Mouse (Mus musculus) MEL (cell line): ENCODE results near the gene Clcn6. TPM values are rescaled to one million over a fixed set of nuclear protein-coding genes. Genes with fewer than 3 reads are reported as not detected.

Experiments used
- DNase-seq: peaks from one replicate; pipeline ENCODE4 v3.0.0; 2011; ENCODE audit warnings: low read depth, low spot score
- H3K27ac ChIP-seq: 2 replicates; pipeline ENCODE4 v1.5.1; 2012; ENCODE audit warnings: low read depth, mild to moderate bottlenecking, control low read depth, low read length, moderate library complexity; ENCODE audit not compliant: control insufficient read depth
- H3K27me3 ChIP-seq, 2 experiments: fragments of 150-350 bp in 1 of 2; sonication (generic) in 1 of 2; 2 replicates each; pipeline ENCODE4 v1.6.1; 2012; ENCODE audit warnings: low read length in 2 of 2, mild to moderate bottlenecking in 2 of 2, improper control_type of control experiment in 1 of 2, moderate library complexity in 1 of 2; ENCODE audit not compliant: insufficient read depth in 2 of 2, control insufficient read depth in 1 of 2
- H3K36me3 ChIP-seq, 2 experiments: 2 replicates each; pipeline ENCODE4 v1.6.1; 2012 to 2014; ENCODE audit warnings: low read length in 2 of 2, improper control_type of control experiment in 1 of 2, inconsistent platforms in 1 of 2, mild to moderate bottlenecking in 1 of 2; ENCODE audit not compliant: insufficient read depth in 2 of 2, control insufficient read depth in 1 of 2
- H3K4me1 ChIP-seq, 2 experiments: fragments of 150-350 bp in 1 of 2; sonication (generic) in 1 of 2; 2 replicates each; pipeline ENCODE4 v1.6.1; 2012; ENCODE audit warnings: low read length in 2 of 2, improper control_type of control experiment in 1 of 2, mild to moderate bottlenecking in 1 of 2; ENCODE audit not compliant: insufficient read depth in 2 of 2, control insufficient read depth in 1 of 2
- H3K4me3 ChIP-seq, 2 experiments: fragments of 150-350 bp in 1 of 2; sonication (generic) in 1 of 2; 2 replicates each; pipeline ENCODE4 v1.5.1; 2012; ENCODE audit warnings: low read depth in 2 of 2, low read length in 2 of 2, mild to moderate bottlenecking in 2 of 2, moderate library complexity in 2 of 2, control low read depth in 1 of 2, improper control_type of control experiment in 1 of 2; ENCODE audit not compliant: control insufficient read depth in 1 of 2, insufficient read depth in 1 of 2
- H3K79me2 ChIP-seq: 2 replicates; pipeline ENCODE4 v1.6.1; 2012; ENCODE audit warnings: mild to moderate bottlenecking, low read length, moderate library complexity; ENCODE audit not compliant: control insufficient read depth, poor library complexity, insufficient read depth
- H3K9ac ChIP-seq: 2 replicates; pipeline ENCODE4 v1.6.1; 2012; ENCODE audit warnings: low read depth, mild to moderate bottlenecking, control low read depth, low read length, moderate library complexity; ENCODE audit not compliant: control insufficient read depth, poor library complexity, severe bottlenecking
- H3K9me3 ChIP-seq: fragments of 150-350 bp; sonication (generic); replicated peaks from 2 replicates; pipeline ENCODE4 v1.6.1; 2012; ENCODE audit warnings: mild to moderate bottlenecking, low read length, improper control_type of control experiment, moderate library complexity; ENCODE audit not compliant: insufficient read depth
- CHD1 ChIP-seq: IDR thresholded peaks from 2 replicates; pipeline ENCODE4 v1.6.1; 2012; ENCODE audit warnings: low read depth, mild to moderate bottlenecking, inconsistent platforms, low read length, improper control_type of control experiment
- E2F4 ChIP-seq: IDR thresholded peaks from 2 replicates; pipeline ENCODE4 v1.6.1; 2011; ENCODE audit warnings: low read depth, low read length, improper control_type of control experiment, borderline replicate concordance
- HCFC1 ChIP-seq: IDR thresholded peaks from 2 replicates; pipeline ENCODE4 v1.6.1; 2012; ENCODE audit warnings: low read depth, mild to moderate bottlenecking, inconsistent platforms, low read length, improper control_type of control experiment, moderate library complexity
- JUND ChIP-seq: IDR thresholded peaks from 2 replicates; pipeline ENCODE4 v1.6.1; 2011; ENCODE audit warnings: low read depth, mild to moderate bottlenecking, improper control_type of control experiment, low read length
- MAFK ChIP-seq: IDR thresholded peaks from 2 replicates; pipeline ENCODE4 v1.6.1; 2011; ENCODE audit warnings: low read depth, mild to moderate bottlenecking, low read length, improper control_type of control experiment, borderline replicate concordance
- MAZ ChIP-seq: IDR thresholded peaks from 2 replicates; pipeline ENCODE4 v1.6.1; 2012; ENCODE audit warnings: low read depth, mild to moderate bottlenecking, inconsistent platforms, low read length, improper control_type of control experiment
- MEF2A ChIP-seq: IDR thresholded peaks from 2 replicates; pipeline ENCODE4 v1.6.1; 2014; ENCODE audit warnings: low read depth, mild to moderate bottlenecking, inconsistent platforms, low read length, improper control_type of control experiment; ENCODE audit not compliant: poor library complexity, insufficient replicate concordance, severe bottlenecking; ENCODE audit errors: extremely low read depth
- MYC ChIP-seq: IDR thresholded peaks from 2 replicates; pipeline ENCODE4 v1.6.1; 2011; ENCODE audit warnings: low read depth, mild to moderate bottlenecking, low read length, improper control_type of control experiment, moderate library complexity
- NELFE ChIP-seq: IDR thresholded peaks from 2 replicates; pipeline ENCODE4 v1.6.1; 2011; ENCODE audit warnings: low read depth, low read length, improper control_type of control experiment
- NRF1 ChIP-seq: IDR thresholded peaks from 2 replicates; pipeline ENCODE4 v1.6.1; 2014; ENCODE audit warnings: low read depth, mild to moderate bottlenecking, inconsistent platforms, low read length, improper control_type of control experiment, moderate library complexity; ENCODE audit not compliant: poor library complexity, insufficient read depth, severe bottlenecking
- POLR2A ChIP-seq, 2 experiments: IDR thresholded peaks; 2 replicates each; pipeline ENCODE4 v1.6.1; 2011 to 2012; ENCODE audit warnings: low read length in 2 of 2, mild to moderate bottlenecking in 2 of 2, control low read depth in 1 of 2, improper control_type of control experiment in 1 of 2, low read depth in 1 of 2, moderate library complexity in 1 of 2; ENCODE audit not compliant: control insufficient read depth in 1 of 2, insufficient read depth in 1 of 2, poor library complexity in 1 of 2
- RAD21 ChIP-seq: IDR thresholded peaks from 2 replicates; pipeline ENCODE4 v1.6.1; 2011; ENCODE audit warnings: mild to moderate bottlenecking, low read depth, low read length, improper control_type of control experiment
- RCOR1 ChIP-seq: IDR thresholded peaks from 2 replicates; pipeline ENCODE4 v1.6.1; 2012; ENCODE audit warnings: low read depth, mild to moderate bottlenecking, inconsistent platforms, low read length, improper control_type of control experiment
- SIN3A ChIP-seq: IDR thresholded peaks from 2 replicates; pipeline ENCODE4 v1.6.1; 2012; ENCODE audit warnings: low read length, improper control_type of control experiment, inconsistent platforms
- SMC3 ChIP-seq: IDR thresholded peaks from 2 replicates; pipeline ENCODE4 v1.6.1; 2011; ENCODE audit warnings: low read depth, low read length, improper control_type of control experiment
- TAL1 ChIP-seq: IDR thresholded peaks from 2 replicates; pipeline ENCODE4 v1.6.1; 2012; ENCODE audit warnings: mild to moderate bottlenecking, inconsistent platforms, low read length, moderate library complexity, mixed read lengths
- TBP ChIP-seq: IDR thresholded peaks from 2 replicates; pipeline ENCODE4 v1.8.0; 2011; ENCODE audit warnings: low read depth, low read length, improper control_type of control experiment
- TCF12 ChIP-seq: IDR thresholded peaks from 2 replicates; pipeline ENCODE4 v1.6.1; 2014; ENCODE audit warnings: low read depth, mild to moderate bottlenecking, inconsistent platforms, low read length, improper control_type of control experiment, moderate library complexity
- UBTF ChIP-seq: IDR thresholded peaks from 2 replicates; pipeline ENCODE4 v1.6.1; 2012; ENCODE audit warnings: low read depth, mild to moderate bottlenecking, inconsistent platforms, low read length, improper control_type of control experiment, moderate library complexity, borderline replicate concordance; ENCODE audit not compliant: insufficient read depth
- USF1 ChIP-seq: IDR thresholded peaks from 2 replicates; pipeline ENCODE4 v1.6.1; 2014; ENCODE audit warnings: low read depth, mild to moderate bottlenecking, inconsistent platforms, low read length, improper control_type of control experiment, moderate library complexity
- ZMIZ1 ChIP-seq: IDR thresholded peaks from 2 replicates; pipeline ENCODE4 v1.6.1; 2012; ENCODE audit warnings: low read depth, mild to moderate bottlenecking, inconsistent platforms, low read length, improper control_type of control experiment, moderate library complexity
- ZNF384 ChIP-seq: IDR thresholded peaks from 2 replicates; pipeline ENCODE4 v1.6.1; 2012; ENCODE audit warnings: low read depth, mild to moderate bottlenecking, inconsistent platforms, low read length, improper control_type of control experiment
- polyA plus RNA-seq, 2 experiments: library from polyadenylated mRNA; stranded (reverse) in 1 of 2; unstranded in 1 of 2; fragments of >175 nt in 1 of 2; fragments of >200 nt in 1 of 2; gene quantifications; 2 replicates each; pipeline versions ENCODE4 v1.2.1 to v1.2.4; 2012; ENCODE audit warnings: low replicate concordance in 2 of 2, low read depth in 1 of 2; ENCODE audit not compliant: insufficient read length in 2 of 2, insufficient read depth in 1 of 2, missing spikeins in 1 of 2
- total RNA-seq: library from RNA; depleted of rRNA; stranded (reverse); fragments of 300-350 nt; gene quantifications from 2 replicates; pipeline ENCODE4 v1.2.3, GENCODE M21; 2012

Gene Clcn6
- total and polyA plus RNA-seq, 3 experiments, result 5.8 to 17.5 TPM; not detected in 1

- H3K9me3 ChIP-seq, result no peaks in the 10 kb centered on the region
- no peaks in the 10 kb centered on the region for H3K4me1 ChIP-seq
- H3K4me3 ChIP-seq, result no peak overlapping the region
- H3K27me3 ChIP-seq, result no peaks in the 10 kb centered on the region
- TF ChIP-seq TAL1 (no peak), SIN3A (no peak)
- TF ChIP-seq, all 39 proteins: peak for 0
- DNase-seq, result no peak
- Histone ChIP-seq H3K27ac (no peak overlapping the region), H3K36me3 (peaks cover 0 to 2% of the 10 kb centered on the region in 2 experiments; a peak in 1 of 4 replicates), H3K9ac (no peak overlapping the region), H3K79me2 (no peaks in the 10 kb centered on the region)
Observed at GRCm38 (mm10) chr4:148024003-148024402, 14.6 kb downstream of the Clcn6 start.

GRCm38 (mm10) chr4:148018410-148018809, 20.2 kb downstream of the Clcn6 start:
- Histone ChIP-seq H3K9ac (no peak overlapping the region), H3K79me2 (no peaks in the 10 kb centered on the region), H3K27me3 (no peaks in the 10 kb centered on the region), H3K4me1 (no peaks in the 10 kb centered on the region), H3K36me3 (peaks cover 0 to 2% of the 10 kb centered on the region in 2 experiments; a peak in 1 of 4 replicates), H3K9me3 (no peaks in the 10 kb centered on the region), H3K27ac (no peak overlapping the region), H3K4me3 (no peak overlapping the region)
- no peak for DNase-seq
- no peak for TF ChIP-seq MAZ
- no peak for TF ChIP-seq SIN3A
- TF ChIP-seq TCF12, result no peak
- TF ChIP-seq ZMIZ1, result no peak
- no peak for TF ChIP-seq TAL1
- no peak for TF ChIP-seq TBP
- TF ChIP-seq JUND, result no peak
- TF ChIP-seq UBTF, result no peak
- no peak for TF ChIP-seq CHD1
- TF ChIP-seq SMC3, result no peak
- no peak for TF ChIP-seq POLR2A (IDR thresholded peaks at IDR 0.05; ENCODE audit: control insufficient read depth in 1 of 2, insufficient read depth in 1 of 2, low read depth in 1 of 2, low read length in 2 of 2, poor library complexity in 1 of 2)
- no peak for TF ChIP-seq NELFE
- TF ChIP-seq, all 39 proteins: peak for 0

GRCm38 (mm10) chr4:148016981-148017380, 21.6 kb downstream of the Clcn6 start:
- Histone ChIP-seq H3K4me1 (no peaks in the 10 kb centered on the region), H3K9me3 (no peaks in the 10 kb centered on the region), H3K4me3 (no peak overlapping the region), H3K79me2 (no peaks in the 10 kb centered on the region), H3K9ac (no peak overlapping the region), H3K27me3 (no peaks in the 10 kb centered on the region), H3K27ac (no peak overlapping the region), H3K36me3 (peaks cover 0 to 2% of the 10 kb centered on the region in 2 experiments; a peak in 1 of 4 replicates)
- TF ChIP-seq MAFK (no peak), HCFC1 (no peak), TBP (no peak), SIN3A (no peak), UBTF (no peak), CHD1 (no peak), USF1 (no peak), MYC (no peak), RCOR1 (no peak), ZMIZ1 (no peak), MEF2A (no peak), RAD21 (no peak), NRF1 (no peak), SMC3 (no peak), TAL1 (no peak), ZNF384 (no peak), JUND (no peak), E2F4 (no peak), TCF12 (no peak)
- DNase-seq, result no peak
